Mouse (Mus musculus) spleen, adult 2 months (tissue): ENCODE data around the gene Svs2.
"Not testable (repeated sequence)": the region's sequence is repeated elsewhere in the genome, so short reads cannot be mapped to it uniquely, and the experiment has no call there.

Experiments
- CTCF ChIP-seq: fragments of 200-500 bp; IDR thresholded peaks from 2 replicates; pipeline ENCODE4 v1.5.1; 2011; ENCODE audit warnings: mild to moderate bottlenecking, inconsistent platforms; ENCODE audit not compliant: insufficient read depth, insufficient read length, insufficient replicate concordance; ENCODE audit errors: extremely low read depth
- POLR2A ChIP-seq: fragments of 200-500 bp; IDR thresholded peaks from 2 replicates; pipeline ENCODE4 v1.6.1; 2011; ENCODE audit warnings: low read depth, low read length, inconsistent platforms

GRCm38 (mm10) chr2:164206011-164206410 is 32.3 kb downstream of the Svs2 start:
- TF ChIP-seq POLR2A, CTCF: not testable (repeated sequence)
